Mouse (Mus musculus) CH12.LX (cell line): ENCODE measurements around the gene Zfp276. TPM values are rescaled to one million over a fixed set of nuclear protein-coding genes. Genes with fewer than 3 reads are reported as not detected.

Experiments
- DNase-seq: peaks from one replicate; pipeline ENCODE4 v3.0.0-alpha.2; 2013; ENCODE audit errors: extremely low read depth
- H3K27ac ChIP-seq: 2 replicates; pipeline ENCODE4 v1.5.1; 2012; ENCODE audit warnings: low read depth, mild to moderate bottlenecking, control low read depth, moderate library complexity; ENCODE audit not compliant: insufficient read depth
- H3K27me3 ChIP-seq: replicated peaks from 2 replicates; pipeline ENCODE3; 2012; ENCODE audit warnings: inconsistent platforms
- H3K36me3 ChIP-seq, 2 experiments: replicated peaks in 1 of 2; 2 replicates each; pipeline versions ENCODE3 to v1.6.1; 2012; ENCODE audit warnings: inconsistent platforms in 1 of 2, low read length in 1 of 2, mild to moderate bottlenecking in 1 of 2, mixed read lengths in 1 of 2, moderate library complexity in 1 of 2; ENCODE audit not compliant: control insufficient read depth in 1 of 2, insufficient read depth in 1 of 2
- H3K4me1 ChIP-seq, 2 experiments: 2 replicates each; pipeline ENCODE4 v1.6.1; 2012; ENCODE audit warnings: inconsistent platforms in 1 of 2, moderate library complexity in 1 of 2; ENCODE audit not compliant: insufficient read depth in 2 of 2, control insufficient read depth in 1 of 2
- H3K4me2 ChIP-seq: 2 replicates; pipeline ENCODE4 v1.6.1; 2012; ENCODE audit warnings: low read depth, mild to moderate bottlenecking, control low read depth; ENCODE audit not compliant: poor library complexity, insufficient read depth, severe bottlenecking
- H3K4me3 ChIP-seq, 3 experiments: fragments of 150-350 bp in 1 of 3; sonication (generic) in 1 of 3; replicated peaks in 1 of 3; 2 replicates each; pipeline versions ENCODE3 to v1.5.1; 2011 to 2012; ENCODE audit warnings: low read depth in 2 of 3, low read length in 2 of 3, mild to moderate bottlenecking in 2 of 3, moderate library complexity in 2 of 3, control low read depth in 1 of 3, improper control_type of control experiment in 1 of 3, inconsistent platforms in 1 of 3, mixed read lengths in 1 of 3; ENCODE audit not compliant: poor library complexity in 1 of 3
- H3K79me2 ChIP-seq: replicated peaks from 2 replicates; pipeline ENCODE4 v1.6.1; 2012; ENCODE audit warnings: mild to moderate bottlenecking, moderate library complexity; ENCODE audit not compliant: control insufficient read depth, poor library complexity, insufficient read depth, severe bottlenecking; ENCODE audit errors: extremely low read depth
- H3K9ac ChIP-seq: 2 replicates; pipeline ENCODE4 v1.6.1; 2012; ENCODE audit warnings: low read depth, mild to moderate bottlenecking, control low read depth, moderate library complexity; ENCODE audit not compliant: insufficient read depth
- H3K9me3 ChIP-seq: replicated peaks from 2 replicates; pipeline ENCODE3; 2012; ENCODE audit warnings: low read length, inconsistent platforms, mixed read lengths
- BHLHE40 ChIP-seq: IDR thresholded peaks from 2 replicates; pipeline ENCODE4 v1.6.1; 2011; ENCODE audit warnings: mild to moderate bottlenecking, low read depth, low read length, improper control_type of control experiment
- CTCF ChIP-seq, 2 experiments: IDR thresholded peaks in 1 of 2; conservative IDR thresholded peaks in 1 of 2; 2 replicates each; pipeline ENCODE4 v1.5.1; 2011 to 2012; ENCODE audit warnings: low read depth in 2 of 2, low read length in 2 of 2, improper control_type of control experiment in 1 of 2, inconsistent platforms in 1 of 2, mild to moderate bottlenecking in 1 of 2, moderate library complexity in 1 of 2
- ELF1 ChIP-seq: IDR thresholded peaks from 2 replicates; pipeline ENCODE4 v1.6.1; 2014; ENCODE audit warnings: low read depth, mild to moderate bottlenecking, inconsistent platforms, low read length, improper control_type of control experiment
- EP300 ChIP-seq: IDR thresholded peaks from 2 replicates; pipeline ENCODE4 v1.6.1; 2011; ENCODE audit warnings: low read length, improper control_type of control experiment
- HCFC1 ChIP-seq: IDR thresholded peaks from 2 replicates; pipeline ENCODE4 v1.6.1; 2012; ENCODE audit warnings: low read depth, mild to moderate bottlenecking, inconsistent platforms, low read length, improper control_type of control experiment
- IRF4 ChIP-seq: IDR thresholded peaks from 2 replicates; pipeline ENCODE4 v1.6.1; 2014; ENCODE audit warnings: low read depth, mild to moderate bottlenecking, inconsistent platforms, low read length, improper control_type of control experiment
- KAT2A ChIP-seq: IDR thresholded peaks from 2 replicates; pipeline ENCODE4 v1.6.1; 2012; ENCODE audit warnings: low read length, improper control_type of control experiment, inconsistent platforms; ENCODE audit not compliant: insufficient replicate concordance
- MEF2A ChIP-seq: IDR thresholded peaks from 2 replicates; pipeline ENCODE4 v1.6.1; 2014; ENCODE audit warnings: low read depth, mild to moderate bottlenecking, inconsistent platforms, low read length, improper control_type of control experiment, borderline replicate concordance
- NELFE ChIP-seq: IDR thresholded peaks from 2 replicates; pipeline ENCODE4 v1.6.1; 2011; ENCODE audit warnings: low read depth, low read length, improper control_type of control experiment
- NRF1 ChIP-seq: IDR thresholded peaks from 2 replicates; pipeline ENCODE4 v1.6.1; 2014; ENCODE audit warnings: low read depth, mild to moderate bottlenecking, inconsistent platforms, low read length, improper control_type of control experiment, moderate library complexity
- PAX5 ChIP-seq: IDR thresholded peaks from 2 replicates; pipeline ENCODE4 v1.6.1; 2012; ENCODE audit warnings: low read length, inconsistent platforms, mixed read lengths
- POLR2A ChIP-seq: IDR thresholded peaks from 2 replicates; pipeline ENCODE4 v1.6.1; 2011; ENCODE audit warnings: low read depth, mild to moderate bottlenecking, improper control_type of control experiment, low read length
- RCOR1 ChIP-seq: conservative IDR thresholded peaks from 2 replicates; pipeline ENCODE4 v1.6.1; 2012; ENCODE audit warnings: low read depth, mild to moderate bottlenecking, inconsistent platforms, low read length, improper control_type of control experiment
- SMC3 ChIP-seq: IDR thresholded peaks from 2 replicates; pipeline ENCODE4 v1.6.1; 2011; ENCODE audit warnings: low read depth, low read length, improper control_type of control experiment
- TCF12 ChIP-seq: IDR thresholded peaks from 2 replicates; pipeline ENCODE4 v1.6.1; 2014; ENCODE audit warnings: low read depth, mild to moderate bottlenecking, inconsistent platforms, low read length, improper control_type of control experiment
- USF2 ChIP-seq: conservative IDR thresholded peaks from 2 replicates; pipeline ENCODE4 v1.6.1; 2011; ENCODE audit warnings: low read depth, low read length, improper control_type of control experiment
- ZC3H11A ChIP-seq: IDR thresholded peaks from 2 replicates; pipeline ENCODE4 v1.6.1; 2012; ENCODE audit warnings: low read depth, mild to moderate bottlenecking, inconsistent platforms, low read length, improper control_type of control experiment
- ZMIZ1 ChIP-seq: IDR thresholded peaks from 2 replicates; pipeline ENCODE4 v1.6.1; 2012; ENCODE audit warnings: low read depth, mild to moderate bottlenecking, inconsistent platforms, low read length, improper control_type of control experiment
- ZNF384 ChIP-seq: IDR thresholded peaks from 2 replicates; pipeline ENCODE4 v1.6.1; 2012; ENCODE audit warnings: low read depth, low read length, improper control_type of control experiment, inconsistent platforms
- dilution Hi-C: fragments of 300-500 bp; cut with MboI; formaldehyde crosslinking; loops from 2 replicates; pipeline ENCODE4 v1.14.3; 2020; ENCODE audit warnings: low sequenced_read_pairs; ENCODE audit not compliant: extremely low pct_unique_long_range_greater_than_20kb, extremely low pct_ligation_motif_present
- in situ Hi-C: fragments of 300-500 bp; cut with MboI; formaldehyde crosslinking; loops from 3 replicates; pipeline ENCODE4 v1.14.3; 2019; ENCODE audit warnings: low sequenced_read_pairs, low pct_ligation_motif_present, low pct_unique_long_range_greater_than_20kb, mixed read lengths
- polyA plus RNA-seq: library from polyadenylated mRNA; unstranded; fragments of >175 nt; gene quantifications from 2 replicates; pipeline ENCODE4 v1.2.1, GENCODE M21; 2012; ENCODE audit warnings: low read depth; ENCODE audit not compliant: insufficient read length
- total RNA-seq, 2 experiments: library from RNA; depleted of rRNA; stranded (reverse); fragments of 300-350 nt in 1 of 2; fragments of >200 nt in 1 of 2; gene quantifications; 2 replicates each; pipeline ENCODE4 v1.2.3; 2012 to 2014

Zfp276 gene
- total and polyA plus RNA-seq, 3 experiments = 5.5 to 10.2 (median 8.7) TPM

- no peaks in the 10 kb centered on the region for H3K27me3 ChIP-seq
- H3K4me2 ChIP-seq = no peak overlapping the region
- DNase-seq = no peak
- no peak overlapping the region for H3K9ac ChIP-seq
- H3K27ac ChIP-seq = no peak overlapping the region
- peaks cover 0 to 11% of the 10 kb centered on the region in 2 experiments; a peak in 2 of 4 replicates for H3K4me1 ChIP-seq
- no peaks in the 10 kb centered on the region for H3K79me2 ChIP-seq
- TF ChIP-seq ZC3H11A = no peak
- TF ChIP-seq NRF1 = no peak
- no peak for TF ChIP-seq RCOR1
- no peak for TF ChIP-seq SMC3
- no peak for TF ChIP-seq ZMIZ1
- TF ChIP-seq CTCF (conservative IDR thresholded peaks at IDR 0.05 in 1 of 2, IDR thresholded peaks at IDR 0.05 in 1 of 2; ENCODE audit: low read depth in 2 of 2, low read length in 2 of 2) = no peak
- TF ChIP-seq BHLHE40 = no peak
- TF ChIP-seq POLR2A = no peak
- TF ChIP-seq ZNF384 = no peak
- TF ChIP-seq USF2 = no peak
- no peak for TF ChIP-seq KAT2A
- H3K9me3 ChIP-seq = no peaks in the 10 kb centered on the region
- in situ Hi-C loops = no loop called here
- H3K36me3 ChIP-seq = peaks cover 33 to 83% of the 10 kb centered on the region in 2 experiments
- H3K4me3 ChIP-seq = no peak overlapping the region
- dilution Hi-C loops = no loop called here
Observed at GRCm38 (mm10) chr8:123244382-123244781, 9.6 kb upstream of the Zfp276 start.

DNA sequence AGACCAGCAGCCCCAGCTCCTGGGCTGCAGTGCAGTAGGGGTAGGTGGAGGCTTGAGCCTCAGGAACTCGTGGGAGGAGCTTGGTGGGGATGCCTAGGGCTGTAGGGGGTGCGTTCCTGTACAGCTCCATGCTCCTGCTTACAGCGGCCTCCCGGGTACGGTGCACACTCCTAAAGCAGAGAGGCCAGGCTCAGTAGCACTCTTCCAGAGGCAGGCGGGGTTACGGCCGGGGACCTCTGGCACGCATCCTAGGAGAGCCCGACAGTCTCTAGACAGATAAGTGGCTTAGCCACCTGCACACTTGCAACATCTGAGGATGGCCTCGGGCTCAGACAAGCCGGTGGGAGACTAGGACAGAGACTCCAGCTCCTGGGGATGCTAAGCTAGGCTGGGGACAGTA, 8.5 kb upstream of the Zfp276 start:
- peaks cover 37 to 88% of the 10 kb centered on the region in 2 experiments for H3K36me3 ChIP-seq
- TF ChIP-seq IRF4 = no peak
- TF ChIP-seq NRF1 = no peak
- no peak for TF ChIP-seq TCF12
- TF ChIP-seq NELFE = no peak
- no peak for TF ChIP-seq EP300
- no peak for TF ChIP-seq MEF2A
- TF ChIP-seq HCFC1 = no peak
- no peak for TF ChIP-seq USF2
- no peak for TF ChIP-seq CTCF (conservative IDR thresholded peaks at IDR 0.05 in 1 of 2, IDR thresholded peaks at IDR 0.05 in 1 of 2; ENCODE audit: low read depth in 2 of 2, low read length in 2 of 2)
- no peak for TF ChIP-seq RCOR1
- no peak for TF ChIP-seq PAX5
- TF ChIP-seq ELF1 = no peak
- no peaks in the 10 kb centered on the region for H3K27me3 ChIP-seq
- no peak for DNase-seq
- in situ Hi-C loops (loop anchor here (5.0 kb wide), 1 partner anchor 42 kb away; no protein-coding TSS in a partner anchor), dilution Hi-C loops (no loop called here)
- H3K9ac ChIP-seq = no peak overlapping the region
- no peak overlapping the region for H3K27ac ChIP-seq
- no peak overlapping the region for H3K4me3 ChIP-seq
- H3K4me2 ChIP-seq = no peak overlapping the region
- peaks cover 0 to 13% of the 10 kb centered on the region in 2 experiments; a peak in 2 of 4 replicates for H3K4me1 ChIP-seq
- H3K9me3 ChIP-seq = no peaks in the 10 kb centered on the region
- no peaks in the 10 kb centered on the region for H3K79me2 ChIP-seq
